Mouse (Mus musculus): ENCODE measurements around the gene Suox. TPM values are rescaled to one million over a fixed set of nuclear protein-coding genes. Genes with fewer than 3 reads are reported as not detected.

Gene Suox
- polyA plus RNA-seq, 1 experiment from 2014 or later: 11.4 TPM

DNA sequence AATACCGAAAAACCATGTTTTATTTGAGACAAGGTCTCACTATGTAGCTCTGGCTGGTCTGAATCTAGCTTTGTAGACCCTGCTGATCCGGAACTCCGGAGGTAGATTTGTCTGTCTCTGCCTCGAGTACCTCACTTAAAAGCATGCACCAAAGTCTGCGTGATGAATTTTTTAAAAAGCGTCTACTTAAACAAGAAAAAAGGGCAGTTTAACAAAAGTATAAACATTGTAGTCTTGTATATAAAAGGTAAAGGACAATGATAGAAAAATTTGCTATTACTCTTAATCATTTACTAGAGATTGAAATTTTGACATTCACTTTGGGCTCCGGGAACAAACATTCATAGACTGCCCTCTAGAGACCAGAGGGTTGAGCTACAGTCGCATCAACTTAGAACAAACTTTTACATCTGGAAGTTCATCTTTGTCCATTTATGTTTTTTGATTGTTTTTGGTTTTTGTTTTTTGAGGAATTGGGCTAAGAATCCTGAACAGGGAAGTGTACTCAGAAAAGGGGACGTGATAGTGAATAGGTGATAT lies 666 bp upstream of the Suox start:
- Histone ChIP-seq H3K4me3 (ENCODE audit: control insufficient read depth in 1 of 2, insufficient read depth in 1 of 2, low read depth in 1 of 2, low read length in 2 of 2) (peak overlapping the region; percentile 54 to 59), H3K4me2 (ENCODE audit: low read length) (peak overlapping the region; percentile 79), H3K9ac (ENCODE audit: low read length) (peak overlapping the region; percentile 73), H3K27ac (replicated peaks in 1 of 2; ENCODE audit: control insufficient read depth in 1 of 2, insufficient read depth in 1 of 2, low read depth in 2 of 2, low read length in 2 of 2) (peak overlapping the region; percentile 4 to 29; a peak in 2 of 4 replicates), H3K27me3 (ENCODE audit: control insufficient read depth, insufficient read depth, low read length) (no peaks in the 10 kb centered on the region), H3K4me1 (ENCODE audit: control insufficient read depth in 2 of 2, insufficient read depth in 2 of 2, low read length in 2 of 2) (peaks cover 2 to 7% of the 10 kb centered on the region in 2 experiments; a peak in 1 of 4 replicates), H3K9me3 (ENCODE audit: control insufficient read depth, low read length) (no peaks in the 10 kb centered on the region), H3K36me3 (ENCODE audit: control insufficient read depth, insufficient read depth, low read length) (peaks cover 16% of the 10 kb centered on the region)
- 3% methylated on average over 9 of the region's 9 CpGs for WGBS
- no peak for ATAC-seq (ENCODE audit: insufficient number of reproducible peaks, insufficient read depth, low FRiP score, low read depth)

DNA sequence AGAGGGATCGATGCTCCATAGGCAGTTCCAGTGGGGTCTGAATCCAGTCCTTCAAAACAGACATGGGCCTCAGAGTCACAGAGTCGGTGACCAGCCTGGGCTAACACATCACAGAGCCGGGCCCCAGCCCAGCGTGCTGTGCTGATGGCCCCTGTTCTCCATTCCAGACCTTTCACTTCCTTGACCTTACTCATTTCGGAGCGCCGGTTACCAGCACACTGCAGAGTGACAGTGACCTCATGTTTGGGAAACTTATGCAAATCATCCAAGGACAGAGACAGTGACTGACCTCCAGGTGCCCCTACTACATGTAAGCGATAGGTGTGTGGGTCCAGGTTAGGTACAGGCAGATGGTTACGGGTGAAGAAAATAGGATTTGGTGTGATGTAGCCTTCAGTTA lies 2.7 kb downstream of the Suox start:
- Histone ChIP-seq H3K4me3 (ENCODE audit: control insufficient read depth in 1 of 2, insufficient read depth in 1 of 2, low read depth in 1 of 2, low read length in 2 of 2) (no peak overlapping the region), H3K27ac (replicated peaks in 1 of 2; ENCODE audit: control insufficient read depth in 1 of 2, insufficient read depth in 1 of 2, low read depth in 2 of 2, low read length in 2 of 2) (no peak overlapping the region), H3K4me2 (ENCODE audit: low read length) (no peak overlapping the region), H3K4me1 (ENCODE audit: control insufficient read depth in 2 of 2, insufficient read depth in 2 of 2, low read length in 2 of 2) (peaks cover 4 to 10% of the 10 kb centered on the region in 2 experiments; a peak in 1 of 4 replicates), H3K9ac (ENCODE audit: low read length) (no peak overlapping the region), H3K27me3 (ENCODE audit: control insufficient read depth, insufficient read depth, low read length) (no peaks in the 10 kb centered on the region), H3K36me3 (ENCODE audit: control insufficient read depth, insufficient read depth, low read length) (peaks cover 10% of the 10 kb centered on the region; the same call in 1 of the 2 replicates), H3K9me3 (ENCODE audit: control insufficient read depth, low read length) (no peaks in the 10 kb centered on the region)
- 88% methylated on average over 9 of the region's 9 CpGs for WGBS
- ATAC-seq (ENCODE audit: insufficient number of reproducible peaks, insufficient read depth, low FRiP score, low read depth): no peak

DNA sequence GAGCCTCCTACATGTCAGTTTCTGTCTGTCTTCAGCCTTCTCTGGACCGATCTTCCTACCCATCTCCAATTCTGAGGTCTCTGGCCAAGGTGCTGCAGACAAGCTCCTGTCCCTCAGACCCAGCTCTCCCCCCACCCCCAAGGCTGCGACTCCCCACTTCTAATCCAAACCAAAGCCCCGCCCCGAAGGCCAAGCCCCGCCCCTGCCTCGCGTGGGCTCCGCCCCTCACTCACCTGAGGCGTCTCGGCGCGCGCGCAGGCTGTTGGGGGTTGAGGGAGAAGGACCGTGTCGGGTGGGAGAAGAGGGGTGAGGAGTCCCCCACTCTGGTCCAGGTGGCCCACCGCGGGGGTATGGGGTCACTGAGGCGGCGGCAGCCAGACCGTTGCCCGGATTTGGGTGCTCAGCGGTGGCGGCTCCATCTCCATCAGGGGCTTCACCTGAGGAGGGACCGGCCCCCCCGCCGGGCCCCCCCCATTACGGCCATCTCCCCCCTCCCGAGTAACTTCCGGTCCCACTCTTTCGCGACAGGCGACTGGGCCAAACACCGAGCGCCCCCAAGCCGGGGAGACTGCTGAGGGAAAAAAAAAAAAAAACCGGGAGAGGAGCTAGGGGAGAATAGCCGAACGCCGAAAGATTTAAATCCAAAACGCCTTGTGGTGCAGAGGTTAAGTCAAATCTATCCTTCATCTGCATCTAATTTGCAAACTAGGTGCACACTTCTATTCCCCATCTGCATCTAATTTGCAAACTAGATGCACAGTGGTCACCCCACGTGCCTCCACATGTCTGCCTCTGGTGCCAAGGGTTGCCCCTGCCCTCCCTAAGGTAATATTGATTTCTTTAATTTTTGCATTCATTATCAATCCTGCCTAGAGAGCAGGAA lies 4.8 kb downstream of the Suox start:
- H3K9me3 ChIP-seq (ENCODE audit: control insufficient read depth, low read length): no peaks in the 10 kb centered on the region
- ATAC-seq (ENCODE audit: insufficient number of reproducible peaks, insufficient read depth, low FRiP score, low read depth): peak; percentile 40; the same call in 1 of the 2 replicates

DNA sequence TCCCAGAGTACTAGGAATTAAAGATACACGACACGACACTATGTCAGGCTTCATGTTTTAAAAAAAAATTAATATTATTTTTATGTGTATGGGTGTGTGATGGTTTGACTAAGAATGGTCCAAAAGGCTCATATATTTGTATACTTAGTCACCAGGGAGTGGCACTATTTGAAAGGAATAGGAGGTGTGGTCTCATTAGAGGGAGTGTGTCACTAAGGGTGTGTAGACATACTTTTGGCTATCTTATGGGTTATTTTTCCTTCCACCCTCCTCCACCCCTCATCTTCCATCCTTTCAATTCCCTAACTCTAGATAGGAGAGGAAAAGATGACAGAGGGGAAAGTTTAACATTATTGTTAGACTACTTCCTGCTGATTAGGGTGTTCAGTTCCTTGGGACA lies 8.1 kb downstream of the Suox start:
- Histone ChIP-seq H3K27me3 (ENCODE audit: control insufficient read depth, insufficient read depth, low read length) (no peaks in the 10 kb centered on the region), H3K4me1 (ENCODE audit: control insufficient read depth in 2 of 2, insufficient read depth in 2 of 2, low read length in 2 of 2) (peaks cover 2 to 3% of the 10 kb centered on the region in 2 experiments; a peak in 1 of 4 replicates), H3K9ac (ENCODE audit: low read length) (no peak overlapping the region), H3K36me3 (ENCODE audit: control insufficient read depth, insufficient read depth, low read length) (no peaks in the 10 kb centered on the region), H3K27ac (replicated peaks in 1 of 2; ENCODE audit: control insufficient read depth in 1 of 2, insufficient read depth in 1 of 2, low read depth in 2 of 2, low read length in 2 of 2) (no peak overlapping the region), H3K4me3 (ENCODE audit: control insufficient read depth in 1 of 2, insufficient read depth in 1 of 2, low read depth in 1 of 2, low read length in 2 of 2) (no peak overlapping the region), H3K4me2 (ENCODE audit: low read length) (no peak overlapping the region), H3K9me3 (ENCODE audit: control insufficient read depth, low read length) (no peaks in the 10 kb centered on the region)
- 93% methylated on average over 2 of the region's 2 CpGs for WGBS
- no peak for ATAC-seq (ENCODE audit: insufficient number of reproducible peaks, insufficient read depth, low FRiP score, low read depth)

More for the DNA sequence above, 4.8 kb downstream of the Suox start:
- Histone ChIP-seq H3K36me3 (ENCODE audit: control insufficient read depth, insufficient read depth, low read length) (peaks cover 6% of the 10 kb centered on the region; the same call in 1 of the 2 replicates), H3K4me1 (ENCODE audit: control insufficient read depth in 2 of 2, insufficient read depth in 2 of 2, low read length in 2 of 2) (peaks cover 4 to 7% of the 10 kb centered on the region in 2 experiments; a peak in 1 of 4 replicates), H3K27ac (replicated peaks in 1 of 2; ENCODE audit: control insufficient read depth in 1 of 2, insufficient read depth in 1 of 2, low read depth in 2 of 2, low read length in 2 of 2) (no peak overlapping the region), H3K27me3 (ENCODE audit: control insufficient read depth, insufficient read depth, low read length) (no peaks in the 10 kb centered on the region), H3K9ac (ENCODE audit: low read length) (peak overlapping the region; percentile 79), H3K4me2 (ENCODE audit: low read length) (peak overlapping the region; percentile 87), H3K4me3 (ENCODE audit: control insufficient read depth in 1 of 2, insufficient read depth in 1 of 2, low read depth in 1 of 2, low read length in 2 of 2) (peak overlapping the region; percentile 70 to 73)
- 2% methylated on average over 39 of the region's 42 CpGs for WGBS

DNA sequence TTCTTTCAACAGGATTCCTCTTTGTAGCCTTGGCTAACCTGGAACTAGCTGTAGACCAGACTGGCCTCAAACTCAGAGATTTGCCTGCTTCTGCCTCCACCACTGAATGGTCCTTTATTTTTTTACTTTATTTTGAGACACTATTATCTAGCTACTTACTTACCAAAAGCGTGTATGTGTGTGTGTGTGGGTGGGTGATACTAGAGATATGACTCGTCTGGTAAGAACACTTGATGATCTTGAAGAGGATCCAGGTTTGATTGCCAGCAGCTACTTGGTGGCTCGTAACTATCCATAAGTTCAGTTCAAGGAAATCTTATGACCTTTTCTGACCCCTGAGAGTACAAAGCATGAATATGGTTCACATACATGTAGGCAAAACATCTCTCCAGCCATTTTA lies 8.6 kb downstream of the Suox start:
- H3K9ac ChIP-seq (ENCODE audit: low read length): no peak overlapping the region
- H3K9me3 ChIP-seq (ENCODE audit: control insufficient read depth, low read length): no peaks in the 10 kb centered on the region
- H3K27ac ChIP-seq (replicated peaks in 1 of 2; ENCODE audit: control insufficient read depth in 1 of 2, insufficient read depth in 1 of 2, low read depth in 2 of 2, low read length in 2 of 2): no peak overlapping the region
- H3K4me1 ChIP-seq (ENCODE audit: control insufficient read depth in 2 of 2, insufficient read depth in 2 of 2, low read length in 2 of 2): peaks cover 2 to 3% of the 10 kb centered on the region in 2 experiments; a peak in 1 of 4 replicates
- no peak overlapping the region for H3K4me3 ChIP-seq (ENCODE audit: control insufficient read depth in 1 of 2, insufficient read depth in 1 of 2, low read depth in 1 of 2, low read length in 2 of 2)
- no peak overlapping the region for H3K4me2 ChIP-seq (ENCODE audit: low read length)
- no peaks in the 10 kb centered on the region for H3K27me3 ChIP-seq (ENCODE audit: control insufficient read depth, insufficient read depth, low read length)
- ATAC-seq (ENCODE audit: insufficient number of reproducible peaks, insufficient read depth, low FRiP score, low read depth): no peak
- 69% methylated on average over 3 of the region's 3 CpGs for WGBS
- H3K36me3 ChIP-seq (ENCODE audit: control insufficient read depth, insufficient read depth, low read length): no peaks in the 10 kb centered on the region

DNA sequence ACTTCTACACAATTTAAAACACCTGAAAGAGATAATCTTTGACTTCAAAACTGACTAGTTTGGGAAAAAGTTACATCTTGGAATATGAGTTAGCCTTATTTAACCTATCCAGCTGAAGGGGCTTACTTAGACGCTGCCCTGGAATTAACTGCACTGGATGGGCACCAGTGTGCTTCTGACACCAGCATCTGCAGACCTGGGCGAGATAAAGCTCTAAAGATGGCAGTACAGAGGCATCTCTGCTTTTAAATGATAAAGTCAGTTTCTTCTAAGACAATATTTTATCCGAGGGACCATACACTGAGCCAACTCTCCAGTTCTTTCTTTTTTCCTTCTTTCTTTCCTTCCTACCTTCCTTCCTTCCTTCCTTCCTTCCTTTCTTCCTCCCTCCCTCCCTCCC lies 9.1 kb downstream of the Suox start:
- Histone ChIP-seq H3K9ac (ENCODE audit: low read length) (no peak overlapping the region), H3K4me2 (ENCODE audit: low read length) (no peak overlapping the region), H3K27me3 (ENCODE audit: control insufficient read depth, insufficient read depth, low read length) (no peaks in the 10 kb centered on the region), H3K9me3 (ENCODE audit: control insufficient read depth, low read length) (no peaks in the 10 kb centered on the region), H3K36me3 (ENCODE audit: control insufficient read depth, insufficient read depth, low read length) (no peaks in the 10 kb centered on the region), H3K4me1 (ENCODE audit: control insufficient read depth in 2 of 2, insufficient read depth in 2 of 2, low read length in 2 of 2) (peaks cover 2 to 3% of the 10 kb centered on the region in 2 experiments; a peak in 1 of 4 replicates), H3K4me3 (ENCODE audit: control insufficient read depth in 1 of 2, insufficient read depth in 1 of 2, low read depth in 1 of 2, low read length in 2 of 2) (no peak overlapping the region), H3K27ac (replicated peaks in 1 of 2; ENCODE audit: control insufficient read depth in 1 of 2, insufficient read depth in 1 of 2, low read depth in 2 of 2, low read length in 2 of 2) (no peak overlapping the region)
- ATAC-seq (ENCODE audit: insufficient number of reproducible peaks, insufficient read depth, low FRiP score, low read depth): no peak
- WGBS: 61% methylated on average over 3 of the region's 3 CpGs

DNA sequence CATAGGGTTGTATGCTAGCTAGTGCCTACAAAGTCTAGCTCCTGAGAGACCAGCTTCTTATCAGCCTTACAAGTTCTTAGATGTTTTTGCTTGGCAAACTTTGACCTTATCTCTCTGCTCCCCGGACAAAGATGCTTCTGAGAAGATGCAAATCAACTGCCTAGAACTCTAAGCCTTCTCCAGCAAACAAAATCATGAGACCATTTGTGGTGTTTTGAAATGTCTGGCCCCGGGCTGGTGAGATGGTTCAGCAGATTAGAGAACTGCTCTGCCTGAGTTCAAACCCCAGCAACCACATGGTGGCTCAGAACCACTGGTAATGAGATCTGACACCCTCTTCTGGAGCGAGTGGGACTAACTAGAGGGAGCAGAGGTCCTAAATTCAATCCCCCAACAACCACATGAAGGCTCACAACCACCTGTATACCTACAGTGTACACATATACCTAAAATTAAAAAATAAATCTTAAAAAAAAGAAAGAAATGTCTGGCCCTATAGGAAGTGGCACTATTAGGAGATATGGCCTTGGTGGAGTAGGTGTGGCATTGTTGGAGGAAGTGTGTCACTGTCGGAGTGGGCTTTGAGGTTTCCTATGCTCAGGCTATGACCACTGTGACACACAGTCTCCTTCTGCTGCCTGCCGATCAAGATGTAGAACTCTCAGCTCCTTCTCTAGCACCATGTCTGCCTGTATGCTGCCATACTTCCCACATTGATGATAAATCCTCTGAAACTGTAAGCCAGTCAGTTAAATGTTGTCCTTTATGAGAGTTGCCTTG lies 10.2 kb downstream of the Suox start:
- H3K9me3 ChIP-seq (ENCODE audit: control insufficient read depth, low read length): no peaks in the 10 kb centered on the region
- no peak overlapping the region for H3K27ac ChIP-seq (replicated peaks in 1 of 2; ENCODE audit: control insufficient read depth in 1 of 2, insufficient read depth in 1 of 2, low read depth in 2 of 2, low read length in 2 of 2)
- H3K4me2 ChIP-seq (ENCODE audit: low read length): no peak overlapping the region
- no peak overlapping the region for H3K9ac ChIP-seq (ENCODE audit: low read length)
- no peaks in the 10 kb centered on the region for H3K27me3 ChIP-seq (ENCODE audit: control insufficient read depth, insufficient read depth, low read length)
- no peak for ATAC-seq (ENCODE audit: insufficient number of reproducible peaks, insufficient read depth, low FRiP score, low read depth)
- 42% methylated on average over 5 of the region's 5 CpGs for WGBS
- peaks cover 1 to 2% of the 10 kb centered on the region in 2 experiments; a peak in 1 of 4 replicates for H3K4me1 ChIP-seq (ENCODE audit: control insufficient read depth in 2 of 2, insufficient read depth in 2 of 2, low read length in 2 of 2)
- no peaks in the 10 kb centered on the region for H3K36me3 ChIP-seq (ENCODE audit: control insufficient read depth, insufficient read depth, low read length)
- H3K4me3 ChIP-seq (ENCODE audit: control insufficient read depth in 1 of 2, insufficient read depth in 1 of 2, low read depth in 1 of 2, low read length in 2 of 2): no peak overlapping the region

Data from heart, embryonic 14.5 days (tissue).